Mouse (Mus musculus) testis, adult 10 weeks (tissue): ENCODE measurements around the gene Krt6b. TPM values are rescaled to one million over a fixed set of nuclear protein-coding genes. Genes with fewer than 3 reads are reported as not detected.

Experiments used
- polyA plus RNA-seq: library from polyadenylated mRNA; stranded (reverse); fragments of 350-450 nt; fragmentation: Illumina TruSeq; extraction: RNeasy Lipid Tissue Mini Kit (QIAGEN cat#74804); gene quantifications from one replicate; pipeline ENCODE4 v1.2.3, GENCODE M21; 2014; ENCODE audit warnings: low read depth, low replicate concordance

Krt6b gene
- polyA plus RNA-seq: not detected

GRCm38 (mm10) chr15:101680187-101680586 is at the start of gene Krt6b:
TSS of gene Krt6b (minus strand) at chr15:101680287.

GRCm38 (mm10) chr15:101712720-101713119 is 32.6 kb upstream of the Krt6b start, which contains the start of gene Krt5:
TSS of gene Krt5 (minus strand) at chr15:101712898.

GRCm38 (mm10) chr15:101694207-101694606 is 14.1 kb upstream of the Krt6b start, which contains the start of gene Krt6a:
TSS of gene Krt6a (minus strand) at chr15:101694307.

DNA sequence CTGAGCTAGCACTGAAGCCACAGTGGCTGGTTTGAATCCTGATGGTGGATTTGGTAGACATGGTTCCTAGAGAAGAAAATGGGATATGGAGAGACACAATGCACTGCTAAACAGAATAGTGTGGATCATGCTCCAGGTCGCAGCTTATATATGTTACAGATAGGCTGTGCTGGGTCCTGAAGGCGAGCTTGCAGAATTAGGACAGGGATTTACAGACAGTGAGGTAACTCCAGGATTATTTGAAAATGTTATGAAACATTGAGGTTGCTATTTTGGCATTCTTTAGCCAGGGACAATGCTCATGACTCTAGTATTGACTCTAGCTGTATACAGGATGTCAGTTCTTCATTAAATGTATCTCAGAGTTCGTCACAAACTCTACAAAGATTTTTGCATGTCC is 32.8 kb downstream of the Krt6b start, which contains the start of gene Gm5478:
Gm5478 (minus strand) TSS at position 101 of the 400 bp plus-strand sequence.

GRCm38 (mm10) chr15:101627884-101628283 is 52.2 kb downstream of the Krt6b start, which contains the start of gene Gm5414:
TSS of gene Gm5414 (minus strand) at chr15:101628188.

Other genes with a start within 250 kb of the Krt6b start
- gene Krt87, start 241.5 kb downstream of the Krt6b start, polyA plus RNA-seq: not detected
- 8.2 TPM for gene Krt88, start 232.5 kb downstream of the Krt6b start, polyA plus RNA-seq
- not detected for gene Krt81, start 216.5 kb downstream of the Krt6b start, polyA plus RNA-seq
- not detected for gene Krt86, start 206.8 kb downstream of the Krt6b start, polyA plus RNA-seq
- gene Krt83, start 188.8 kb downstream of the Krt6b start, polyA plus RNA-seq: not detected
- gene Gm49425, start 163.0 kb downstream of the Krt6b start, polyA plus RNA-seq: not detected
- gene Krt84, start 147.5 kb downstream of the Krt6b start, polyA plus RNA-seq: not detected
- not detected for gene Krt82, start 129.6 kb downstream of the Krt6b start, polyA plus RNA-seq
- not detected for gene Krt90, start 117.3 kb downstream of the Krt6b start, polyA plus RNA-seq
- not detected for gene Krt75, start 106.4 kb downstream of the Krt6b start, polyA plus RNA-seq
- not detected for gene Gm5414, start 52.1 kb downstream of the Krt6b start, polyA plus RNA-seq
- not detected for gene Gm5478, start 32.9 kb downstream of the Krt6b start, polyA plus RNA-seq
- gene Krt6a, start 14.0 kb upstream of the Krt6b start, polyA plus RNA-seq: not detected
- gene Krt5, start 32.6 kb upstream of the Krt6b start, polyA plus RNA-seq: not detected
- not detected for gene Krt71, start 62.8 kb upstream of the Krt6b start, polyA plus RNA-seq
- not detected for gene Krt72, start 106.2 kb upstream of the Krt6b start, polyA plus RNA-seq
- 0.39 TPM for gene Krt73, start 122.1 kb upstream of the Krt6b start, polyA plus RNA-seq
- not detected for gene Krt2, start 137.9 kb upstream of the Krt6b start, polyA plus RNA-seq
- not detected for gene Krt1, start 170.5 kb upstream of the Krt6b start, polyA plus RNA-seq
- gene Krt77, start 189.4 kb upstream of the Krt6b start, polyA plus RNA-seq: 0.24 TPM
- 0.08 TPM for gene Krt76, start 212.6 kb upstream of the Krt6b start, polyA plus RNA-seq
- gene Krt4, start 244.4 kb upstream of the Krt6b start, polyA plus RNA-seq: not detected